Mouse (Mus musculus) adrenal gland, postnatal 36 days (tissue): Measurements from ENCODE around the gene Gm11115. TPM values are rescaled to one million over a fixed set of nuclear protein-coding genes. Genes with fewer than 3 reads are reported as not detected.

ENCODE experiments used
- DNase-seq, 2 experiments: peaks; one replicate each; pipeline ENCODE4 v3.0.0; 2021; ENCODE audit warnings: mixed read lengths in 1 of 2
- long read RNA-seq, 2 experiments: library from polyadenylated mRNA; stranded (forward); transcript quantifications; one replicate each; pipeline ENCODE4 v2.0.0; 2021; ENCODE audit warnings: borderline sequencing depth in 2 of 2
- total RNA-seq, 2 experiments: library from RNA; stranded (reverse); gene quantifications; 2 replicates each; pipeline ENCODE4 v1.2.3; 2021

Gene Gm11115
- total RNA-seq: not detected
- long read RNA-seq, experiment 1: 0 reads
- long read RNA-seq, experiment 2: 0 reads

DNA sequence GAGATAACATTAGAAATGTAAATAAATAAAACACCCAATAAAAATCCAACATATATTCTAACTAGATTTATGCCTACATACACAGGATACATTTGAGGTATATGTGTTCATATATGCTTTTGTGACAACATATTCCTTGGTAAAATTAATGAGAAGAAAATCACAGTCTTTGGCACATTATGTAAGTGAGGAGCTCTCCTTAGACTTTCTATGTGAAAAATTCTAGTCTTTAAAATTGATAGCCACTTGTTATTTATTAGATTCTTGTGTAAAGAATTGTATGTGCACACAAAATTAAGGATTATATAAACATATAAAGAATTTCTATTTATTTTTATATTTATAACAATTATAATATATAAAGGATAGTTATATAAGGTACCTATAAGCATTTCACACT is at the start of gene Gm11115:
Gene Gm11115 (minus strand): TSS at position 101 of the 400 bp plus-strand sequence.
- no peak for DNase-seq

DNA sequence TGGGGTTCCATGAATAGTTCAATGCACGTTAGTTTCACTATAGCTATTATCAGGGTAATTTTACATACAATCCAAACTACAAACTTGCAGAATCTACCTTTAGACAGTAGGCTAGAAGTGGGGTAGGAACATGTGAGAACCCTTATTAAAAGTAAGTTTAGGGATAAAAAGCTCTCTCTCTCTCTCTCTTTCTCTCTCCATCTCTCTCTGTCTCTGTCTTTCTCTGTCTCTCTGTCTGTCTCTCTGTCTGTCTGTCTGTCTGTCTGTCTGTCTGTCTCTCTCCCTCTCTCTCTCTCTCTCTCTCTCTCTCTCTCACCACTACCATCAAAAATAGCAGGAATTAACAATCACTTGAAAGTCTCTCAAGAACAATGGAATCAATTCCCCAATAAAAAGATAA is 42.5 kb downstream of the Gm11115 start, which contains the start of gene Gm11116:
Gene Gm11116 (minus strand): TSS at position 101 of the 400 bp plus-strand sequence.
- no peak for DNase-seq

Other genes with a start within 250 kb of the Gm11115 start
- not detected for gene Csn3, start 228.5 kb downstream of the Gm11115 start, total RNA-seq
- gene 2310003L06Rik, start 184.6 kb downstream of the Gm11115 start, total RNA-seq: not detected
- not detected for gene Gm28434, start 184.6 kb downstream of the Gm11115 start, total RNA-seq
- not detected for gene Cabs1, start 174.7 kb downstream of the Gm11115 start, total RNA-seq
- not detected for gene Smr3a, start 151.6 kb downstream of the Gm11115 start, total RNA-seq
- not detected for gene Smr2, start 67.5 kb downstream of the Gm11115 start, total RNA-seq
- gene Gm11116, start 42.6 kb downstream of the Gm11115 start, total RNA-seq: not detected
- not detected for gene Gm7714, start 114.8 kb upstream of the Gm11115 start, total RNA-seq
- not detected for gene Prol1, start 163.2 kb upstream of the Gm11115 start, total RNA-seq
- not detected for gene Amtn, start 222.0 kb upstream of the Gm11115 start, total RNA-seq